Mouse (Mus musculus) hindbrain, embryonic 13.5 days (tissue): ENCODE data around the gene Emc6. TPM values are rescaled to one million over a fixed set of nuclear protein-coding genes. Genes with fewer than 3 reads are reported as not detected.
A peak's percentile ranks its signal among the peaks of the same experiment; 100 is the strongest.

Experiments
- ATAC-seq: fragments of 200-750 bp; cut with Nextera tagmentation; 2 replicates; pipeline ENCODE4 v1.8.0; 2017; ENCODE audit warnings: moderate TSS enrichment; ENCODE audit not compliant: low FRiP score
- H3K27ac ChIP-seq: fragments of 300-500 bp; sonication (generic); 2 replicates; pipeline ENCODE4 v1.5.1; 2015; ENCODE audit warnings: inconsistent platforms, mild to moderate bottlenecking, moderate library complexity
- H3K27me3 ChIP-seq: fragments of 300-500 bp; sonication (generic); 2 replicates; pipeline ENCODE4 v1.6.1; 2015; ENCODE audit warnings: mild to moderate bottlenecking, inconsistent platforms
- H3K36me3 ChIP-seq: fragments of 300-500 bp; sonication (generic); 2 replicates; pipeline ENCODE4 v1.6.1; 2015; ENCODE audit warnings: mild to moderate bottlenecking, inconsistent platforms
- H3K4me1 ChIP-seq: fragments of 300-500 bp; sonication (generic); replicated peaks from 2 replicates; pipeline ENCODE4 v1.6.1; 2015; ENCODE audit warnings: inconsistent platforms
- H3K4me2 ChIP-seq: fragments of 300-500 bp; sonication (generic); 2 replicates; pipeline ENCODE4 v1.6.1; 2015; ENCODE audit warnings: inconsistent platforms, mild to moderate bottlenecking, moderate library complexity
- H3K4me3 ChIP-seq: fragments of 300-500 bp; sonication (generic); 2 replicates; pipeline ENCODE4 v1.5.1; 2015; ENCODE audit warnings: mild to moderate bottlenecking, inconsistent platforms
- H3K9ac ChIP-seq: fragments of 300-500 bp; sonication (generic); 2 replicates; pipeline ENCODE4 v1.6.1; 2015; ENCODE audit warnings: mild to moderate bottlenecking, inconsistent platforms
- H3K9me3 ChIP-seq: fragments of 300-500 bp; sonication (generic); 2 replicates; pipeline ENCODE4 v1.6.1; 2016; ENCODE audit warnings: inconsistent platforms
- WGBS: fragments of 180-500 bp; shearing (Covaris S2); methylation state at CpG from one replicate; pipeline ENCODE4 v1.1.7; 2015; 5-methylcytosine and 5-hydroxymethylcytosine counted together
- polyA plus RNA-seq: library from polyadenylated mRNA; unstranded; fragments of >200 nt; fragmentation: Nextera tagmentation; extraction: Ambion mirVana; gene quantifications from 2 replicates; pipeline ENCODE4 v1.2.1, GENCODE M21; 2015

The Emc6 gene
- polyA plus RNA-seq, 1 experiment from 2014 or later = 136 TPM

GRCm38 (mm10) chr11:73169231-73169630 is 7.6 kb downstream of the Emc6 start:
- no peak overlapping the region for H3K4me3 ChIP-seq
- no peak overlapping the region for H3K27ac ChIP-seq
- ATAC-seq = peak; percentile 66; the same call in 1 of the 2 replicates
- no peaks in the 10 kb centered on the region for H3K9me3 ChIP-seq
- no peaks in the 10 kb centered on the region for H3K27me3 ChIP-seq
- H3K36me3 ChIP-seq = peaks cover 17% of the 10 kb centered on the region
- H3K4me1 ChIP-seq = peaks cover 10% of the 10 kb centered on the region; the same call in 1 of the 2 replicates
- 54% methylated on average over 4 of the region's 4 CpGs for WGBS
- no peak overlapping the region for H3K4me2 ChIP-seq
- no peak overlapping the region for H3K9ac ChIP-seq

GRCm38 (mm10) chr11:73168576-73168975 is 8.3 kb downstream of the Emc6 start:
- Histone ChIP-seq H3K9ac (no peak overlapping the region), H3K4me2 (no peak overlapping the region), H3K27ac (no peak overlapping the region), H3K4me1 (0 out of 2 replicates have a peak, but pooled peaks cover 10% of the 10 kb centered on the region), H3K4me3 (no peak overlapping the region), H3K9me3 (no peaks in the 10 kb centered on the region), H3K27me3 (no peaks in the 10 kb centered on the region), H3K36me3 (peaks cover 13% of the 10 kb centered on the region)
- WGBS = 79% methylated on average over 6 of the region's 6 CpGs
- ATAC-seq = no peak

GRCm38 (mm10) chr11:73168071-73168470 is 8.8 kb downstream of the Emc6 start:
- Histone ChIP-seq H3K4me3 (no peak overlapping the region), H3K27me3 (no peaks in the 10 kb centered on the region), H3K9ac (no peak overlapping the region), H3K36me3 (peaks cover 13% of the 10 kb centered on the region), H3K4me1 (0 out of 2 replicates have a peak, but pooled peaks cover 10% of the 10 kb centered on the region), H3K4me2 (no peak overlapping the region), H3K9me3 (no peaks in the 10 kb centered on the region), H3K27ac (no peak overlapping the region)
- WGBS = 84% methylated on average over 8 of the region's 8 CpGs
- no peak for ATAC-seq

GRCm38 (mm10) chr11:73162284-73162683 is 14.6 kb downstream of the Emc6 start:
- Histone ChIP-seq H3K4me3 (no peak overlapping the region), H3K9me3 (no peaks in the 10 kb centered on the region), H3K9ac (no peak overlapping the region), H3K27ac (no peak overlapping the region), H3K36me3 (no peaks in the 10 kb centered on the region), H3K27me3 (peaks cover 35% of the 10 kb centered on the region), H3K4me1 (peaks cover 12% of the 10 kb centered on the region), H3K4me2 (no peak overlapping the region)
- 78% methylated on average over 5 of the region's 5 CpGs for WGBS
- ATAC-seq = no peak

GRCm38 (mm10) chr11:73161616-73162015 is 15.2 kb downstream of the Emc6 start:
- 96% methylated on average over 4 of the region's 4 CpGs for WGBS
- ATAC-seq = no peak
- Histone ChIP-seq H3K36me3 (no peaks in the 10 kb centered on the region), H3K4me2 (no peak overlapping the region), H3K9ac (no peak overlapping the region), H3K9me3 (no peaks in the 10 kb centered on the region), H3K4me1 (peaks cover 12% of the 10 kb centered on the region), H3K27me3 (peaks cover 35% of the 10 kb centered on the region), H3K4me3 (no peak overlapping the region), H3K27ac (no peak overlapping the region)

- no peaks in the 10 kb centered on the region for H3K36me3 ChIP-seq
- no peak overlapping the region for H3K27ac ChIP-seq
- H3K9me3 ChIP-seq = no peaks in the 10 kb centered on the region
- H3K4me2 ChIP-seq = peak overlapping the region; percentile 84
- H3K4me1 ChIP-seq = peaks cover 12% of the 10 kb centered on the region
- 30% methylated on average over 6 of the region's 6 CpGs for WGBS
- ATAC-seq = no peak
- H3K4me3 ChIP-seq = peak overlapping the region; percentile 48
- H3K27me3 ChIP-seq = peaks cover 35% of the 10 kb centered on the region
- no peak overlapping the region; the same call in 1 of the 2 replicates for H3K9ac ChIP-seq
Measured at GRCm38 (mm10) chr11:73160811-73161200, 16.0 kb downstream of the Emc6 start.

- peak; percentile 39 for ATAC-seq
- H3K4me1 ChIP-seq = peaks cover 12% of the 10 kb centered on the region
- peak within 1 kb of the TSS; percentile 48 for H3K4me3 ChIP-seq
- peak within 1 kb of the TSS; percentile 75 for H3K9ac ChIP-seq
- H3K27ac ChIP-seq = no peak within 1 kb of the TSS
- H3K4me2 ChIP-seq = peak within 1 kb of the TSS; percentile 84
- no peaks in the 10 kb centered on the region for H3K9me3 ChIP-seq
- H3K36me3 ChIP-seq = no peaks in the 10 kb centered on the region
- peaks cover 35% of the 10 kb centered on the region for H3K27me3 ChIP-seq
- 2% methylated on average over 49 of the region's 49 CpGs for WGBS
Measured at GRCm38 (mm10) chr11:73159957-73160810, 16.7 kb downstream of the Emc6 start, which contains the start of gene P2rx5. Gene P2rx5, plus strand, starts transcription at chr11:73160421.

GRCm38 (mm10) chr11:73155071-73155470 is 21.8 kb downstream of the Emc6 start:
- Histone ChIP-seq H3K4me3 (no peak overlapping the region), H3K36me3 (no peaks in the 10 kb centered on the region), H3K9me3 (no peaks in the 10 kb centered on the region), H3K27ac (no peak overlapping the region), H3K4me1 (peaks cover 2% of the 10 kb centered on the region; the same call in 1 of the 2 replicates), H3K4me2 (no peak overlapping the region), H3K27me3 (peaks cover 17% of the 10 kb centered on the region), H3K9ac (no peak overlapping the region)
- 84% methylated on average over 6 of the region's 6 CpGs for WGBS
- no peak for ATAC-seq

GRCm38 (mm10) chr11:73148209-73148608 is 28.6 kb downstream of the Emc6 start:
- WGBS = 77% methylated on average over 9 of the region's 9 CpGs
- Histone ChIP-seq H3K9me3 (no peaks in the 10 kb centered on the region), H3K36me3 (no peaks in the 10 kb centered on the region), H3K27me3 (no peaks in the 10 kb centered on the region), H3K4me3 (no peak overlapping the region), H3K4me2 (no peak overlapping the region), H3K4me1 (no peaks in the 10 kb centered on the region), H3K9ac (no peak overlapping the region), H3K27ac (no peak overlapping the region)
- ATAC-seq = no peak

GRCm38 (mm10) chr11:73146975-73147365 is 29.9 kb downstream of the Emc6 start:
- no peak overlapping the region for H3K9ac ChIP-seq
- H3K4me1 ChIP-seq = no peaks in the 10 kb centered on the region
- no peak for ATAC-seq
- H3K4me3 ChIP-seq = no peak overlapping the region
- H3K27me3 ChIP-seq = no peaks in the 10 kb centered on the region
- H3K36me3 ChIP-seq = no peaks in the 10 kb centered on the region
- no peak overlapping the region for H3K27ac ChIP-seq
- 70% methylated on average over 7 of the region's 7 CpGs for WGBS
- no peak overlapping the region for H3K4me2 ChIP-seq
- H3K9me3 ChIP-seq = no peaks in the 10 kb centered on the region

GRCm38 (mm10) chr11:73146026-73146974 is 30.5 kb downstream of the Emc6 start:
- H3K27me3 ChIP-seq = no peaks in the 10 kb centered on the region
- H3K4me2 ChIP-seq = no peak overlapping the region
- H3K9ac ChIP-seq = no peak overlapping the region
- H3K9me3 ChIP-seq = no peaks in the 10 kb centered on the region
- no peak overlapping the region for H3K4me3 ChIP-seq
- H3K27ac ChIP-seq = no peak overlapping the region
- no peaks in the 10 kb centered on the region for H3K36me3 ChIP-seq
- WGBS = 60% methylated on average over 11 of the region's 11 CpGs
- ATAC-seq = no peak
- no peaks in the 10 kb centered on the region for H3K4me1 ChIP-seq

GRCm38 (mm10) chr11:73144261-73144681 is 32.6 kb downstream of the Emc6 start:
- Histone ChIP-seq H3K27me3 (no peaks in the 10 kb centered on the region), H3K4me2 (no peak overlapping the region), H3K36me3 (no peaks in the 10 kb centered on the region), H3K9me3 (no peaks in the 10 kb centered on the region), H3K4me1 (no peaks in the 10 kb centered on the region), H3K27ac (no peak overlapping the region), H3K9ac (no peak overlapping the region), H3K4me3 (no peak overlapping the region)
- WGBS = 61% methylated on average over 1 of the region's 1 CpGs
- ATAC-seq = no peak
